Mouse (Mus musculus) mouse trophoblast stem cell (cell line): Measurements from ENCODE around the gene Olfr1051.
"Not testable (repeated sequence)": the region's sequence is repeated elsewhere in the genome, so short reads cannot be mapped to it uniquely, and the experiment has no call there.

ENCODE experiments used
- in situ Hi-C, 2 experiments: fragments of 300-500 bp; cut with MseI, MboI; formaldehyde crosslinking; loops; 2 replicates in 1 of 2; 3 replicates in 1 of 2; pipeline ENCODE4 v1.15.1; 2025

Olfr1051 gene

DNA sequence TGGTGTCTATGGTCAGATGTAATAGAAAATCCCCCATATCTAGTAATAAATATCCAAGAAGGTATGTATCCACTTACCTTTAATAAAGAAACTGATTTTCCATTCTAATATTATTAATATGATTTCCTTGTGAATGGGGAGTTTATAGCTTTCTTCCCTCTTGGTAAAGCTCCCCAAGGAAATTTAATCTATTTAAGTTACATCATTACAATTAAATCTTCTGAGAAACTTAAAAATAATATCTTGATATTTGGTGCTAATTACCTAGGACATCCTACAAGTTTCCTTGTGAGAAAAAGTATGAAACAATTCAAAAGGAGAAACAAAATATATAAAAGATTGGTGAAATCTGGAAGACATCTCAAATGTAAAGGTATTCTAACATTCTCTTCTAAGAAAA is at the start of gene Olfr1051:
Olfr1051 (minus strand) TSS at position 101 of the 400 bp plus-strand sequence.
- in situ Hi-C loops, result not testable (repeated sequence)

DNA sequence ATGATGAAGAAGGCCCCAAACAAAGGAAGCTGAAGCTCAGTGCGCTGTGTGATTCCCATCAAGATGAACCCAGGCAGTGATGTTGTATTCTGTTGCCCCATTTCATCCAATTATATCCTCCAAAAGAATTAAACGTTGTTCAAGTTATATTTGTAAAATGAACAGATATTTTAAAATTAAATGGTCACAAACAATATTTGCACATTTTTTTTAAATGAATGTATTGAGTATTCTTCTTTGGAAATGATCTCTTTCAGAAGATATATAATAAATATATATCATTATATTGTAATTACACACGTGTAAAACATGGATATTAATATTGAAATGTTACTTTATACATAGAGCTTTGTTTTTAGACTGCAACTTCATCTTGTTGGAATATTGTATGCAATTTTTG is 36.3 kb upstream of the Olfr1051 start, which contains the start of gene Olfr1053:
Olfr1053 (minus strand) TSS at position 101 of the 400 bp plus-strand sequence.
- in situ Hi-C loops, result no loop called here

DNA sequence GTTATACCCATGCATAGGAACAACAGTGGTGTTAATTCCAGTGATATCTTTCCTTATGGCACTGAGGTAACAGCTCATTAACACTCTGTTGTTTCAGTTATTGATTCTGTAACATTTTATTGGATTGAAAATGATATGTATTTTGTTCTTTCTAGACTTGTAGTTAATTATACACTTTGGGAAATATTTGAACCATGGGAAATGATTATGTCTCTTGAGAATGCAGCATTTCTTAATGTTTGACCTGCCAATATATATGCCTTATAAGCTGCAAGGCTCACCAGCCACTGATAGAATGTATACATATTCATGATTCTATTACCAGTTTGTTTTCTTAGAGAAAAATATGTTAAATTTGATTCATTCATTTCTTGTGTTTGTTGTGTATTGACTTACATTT is 13.3 kb upstream of the Olfr1051 start, which contains the start of gene Olfr1052:
Olfr1052 (plus strand) TSS at position 301 of the 400 bp plus-strand sequence.
- in situ Hi-C loops, result no loop called here

DNA sequence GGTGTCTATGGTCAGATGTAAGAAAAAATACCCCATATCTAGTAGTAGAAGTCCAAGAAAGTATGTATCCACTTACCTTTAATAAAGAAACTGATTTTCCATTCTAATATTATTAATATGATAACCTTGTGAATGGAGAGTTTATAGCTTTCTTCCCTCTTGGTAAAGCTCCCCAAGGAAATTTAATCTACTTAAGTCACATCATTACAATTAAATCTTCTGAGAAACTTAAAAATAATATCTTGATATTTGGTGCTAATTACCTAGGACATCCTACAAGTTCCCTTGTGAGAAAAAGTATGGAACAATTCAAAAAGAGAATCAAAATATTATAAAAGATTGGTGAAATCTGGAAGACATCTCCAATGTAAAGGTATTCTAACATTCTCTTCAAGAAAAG is 20.7 kb downstream of the Olfr1051 start, which contains the start of gene Olfr1049:
Olfr1049 (minus strand) TSS at position 101 of the 400 bp plus-strand sequence.
- in situ Hi-C loops, result not testable (repeated sequence)

DNA sequence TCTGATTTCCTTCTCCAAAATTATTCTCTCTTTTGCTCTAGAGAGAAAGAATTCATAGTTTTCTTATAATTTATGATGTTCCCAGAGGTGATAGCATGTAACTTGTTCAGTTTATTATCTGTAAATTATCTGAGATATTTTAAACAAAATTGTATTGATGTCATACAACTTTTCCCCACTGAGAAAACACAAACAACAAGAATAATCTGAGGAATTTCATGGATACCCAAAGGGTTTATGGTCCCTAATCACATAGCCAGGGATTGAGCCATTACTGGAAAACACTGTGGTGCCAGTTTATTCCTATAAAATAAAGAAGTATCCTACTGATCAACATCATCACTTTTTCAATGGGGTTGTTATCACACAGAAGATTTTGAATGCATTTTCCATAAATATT is 38.7 kb downstream of the Olfr1051 start, which contains the start of gene Olfr1048:
Olfr1048 (minus strand) TSS at position 101 of the 400 bp plus-strand sequence.
- in situ Hi-C loops, result no loop called here

DNA sequence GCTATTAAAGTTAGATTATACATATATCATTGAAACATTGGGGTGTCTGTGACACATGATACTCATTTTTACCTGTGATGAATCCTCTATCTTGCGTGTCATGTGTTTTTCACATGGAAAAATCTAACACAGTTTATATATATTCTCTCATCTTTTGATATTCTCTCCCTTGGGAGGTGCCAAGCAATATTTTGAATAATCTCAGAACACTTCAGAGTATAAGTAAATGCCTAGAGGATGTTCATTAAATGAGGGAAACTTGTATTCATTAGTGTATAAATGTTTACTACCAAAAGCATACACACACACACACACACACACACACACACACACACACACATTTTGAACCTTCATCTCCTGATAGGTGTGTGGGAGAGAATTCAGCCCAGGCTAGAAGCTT is 47.6 kb downstream of the Olfr1051 start, which contains the start of gene Olfr1047:
Olfr1047 (minus strand) TSS at position 101 of the 400 bp plus-strand sequence.
- in situ Hi-C loops, result no loop called here
